Mouse (Mus musculus) spleen, adult 2 months (tissue): ENCODE data around the gene Knstrn.

ENCODE experiments used
- CTCF ChIP-seq: fragments of 200-500 bp; IDR thresholded peaks from 2 replicates; pipeline ENCODE4 v1.5.1; 2011; ENCODE audit warnings: mild to moderate bottlenecking, inconsistent platforms; ENCODE audit not compliant: insufficient read depth, insufficient read length, insufficient replicate concordance; ENCODE audit errors: extremely low read depth
- POLR2A ChIP-seq: fragments of 200-500 bp; IDR thresholded peaks from 2 replicates; pipeline ENCODE4 v1.6.1; 2011; ENCODE audit warnings: low read depth, low read length, inconsistent platforms

DNA sequence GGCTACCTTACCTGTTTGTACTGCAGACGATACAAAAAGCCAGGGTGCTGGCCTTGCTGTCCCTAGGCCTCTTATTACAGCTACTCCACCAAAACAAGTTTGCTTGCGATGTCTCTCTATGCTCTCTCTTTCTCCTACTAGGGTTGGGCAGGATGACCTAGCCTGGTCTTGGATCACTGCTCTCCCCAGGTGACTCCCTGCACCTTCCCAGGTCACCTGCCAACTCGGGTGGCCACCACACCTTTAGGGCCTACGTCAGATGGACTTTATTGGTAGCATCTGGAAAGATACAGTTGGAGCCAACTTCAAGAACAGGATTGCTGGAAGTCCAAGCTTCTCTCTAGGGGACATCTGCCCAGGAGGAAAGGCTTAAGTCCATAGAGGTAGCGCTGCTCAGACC lies 48.9 kb upstream of the Knstrn start:
- TF ChIP-seq CTCF (no peak), POLR2A (no peak)
